In genomic region chr9:20976961-20977689, GRCm38 (mm10) we compare ENCODE assay signal across 8 mouse cellular contexts. TPM values are rescaled to one million over a fixed set of nuclear protein-coding genes. Genes with fewer than 3 reads are reported as not detected.
A peak's percentile ranks its signal among the peaks of the same experiment; 100 is the strongest.
DNase-seq lines count a peak whose midpoint lies in the region; ATAC-seq and TF ChIP-seq lines count a peak whose summit lies in the region.

No protein-coding gene starts in this region.

- peak; percentile 11; the same call in 1 of the 2 replicates for TF ChIP-seq CTCF in kidney, postnatal 0 days (IDR thresholded peaks at IDR 0.05; ENCODE audit: low read depth)

- no peaks in the 10 kb centered on the region for H3K27me3 ChIP-seq in kidney, postnatal 0 days (ENCODE audit: insufficient read depth, low read length)
- no peaks in the 10 kb centered on the region for H3K27me3 ChIP-seq in limb, embryonic 10.5 days (ENCODE audit: low read depth, poor library complexity, severe bottlenecking)
- peaks cover 6% of the 10 kb centered on the region; the same call in 1 of the 2 replicates for H3K27me3 ChIP-seq in neural tube, embryonic 13.5 days

- H3K9me3 ChIP-seq in kidney, postnatal 0 days (replicated peaks; ENCODE audit: low read length): no peaks in the 10 kb centered on the region
- H3K9me3 ChIP-seq in limb, embryonic 10.5 days (replicated peaks): no peaks in the 10 kb centered on the region
- H3K9me3 ChIP-seq in neural tube, embryonic 13.5 days: no peaks in the 10 kb centered on the region

- H3K4me1 ChIP-seq in kidney, postnatal 0 days (replicated peaks; ENCODE audit: insufficient read depth, low read length): peaks cover 22% of the 10 kb centered on the region
- peaks cover 67% of the 10 kb centered on the region for H3K4me1 ChIP-seq in limb, embryonic 10.5 days
- peaks cover 36% of the 10 kb centered on the region for H3K4me1 ChIP-seq in neural tube, embryonic 13.5 days (replicated peaks)

- peak overlapping the region; percentile 86 for H3K27ac ChIP-seq in kidney, postnatal 0 days
- peak overlapping the region; percentile 99 for H3K27ac ChIP-seq in limb, embryonic 10.5 days
- peak overlapping the region; percentile 74; the same call in 1 of the 2 replicates for H3K27ac ChIP-seq in neural tube, embryonic 13.5 days (replicated peaks)

- peak; percentile 31 for DNase-seq in kidney, postnatal 0 days (ENCODE audit: low spot score)
- DNase-seq in kidney, postnatal 10 days: no peak
- DNase-seq in embryo, embryonic 9.5 days (ENCODE audit: extremely low spot score): peak; percentile 19
- DNase-seq in limb, embryonic 10.5 days (ENCODE audit: low spot score): peak; percentile 63
- DNase-seq in adrenal gland, postnatal 25 days: no peak
- DNase-seq in natural killer cell, adult 2 months (ENCODE audit: low spot score in 2 of 2): no peak

- H3K36me3 ChIP-seq in kidney, postnatal 0 days (ENCODE audit: insufficient read depth, low read length): no peaks in the 10 kb centered on the region
- H3K36me3 ChIP-seq in limb, embryonic 10.5 days: peaks cover 5% of the 10 kb centered on the region
- H3K36me3 ChIP-seq in neural tube, embryonic 13.5 days: no peaks in the 10 kb centered on the region

- ATAC-seq in kidney, postnatal 0 days (replicated peaks; ENCODE audit: low FRiP score, low read depth): peak; percentile 10
- 0 out of 2 replicates have a peak, but pooled peaks have one; percentile 12 for ATAC-seq in neural tube, embryonic 13.5 days (ENCODE audit: low read depth)
- no peak for ATAC-seq in cerebellum, adult (ENCODE audit: insufficient number of reproducible peaks, low FRiP score, low TSS enrichment)

- peak overlapping the region; percentile 65 for H3K4me3 ChIP-seq in kidney, postnatal 0 days (replicated peaks; ENCODE audit: low read depth, low read length)
- peak overlapping the region; percentile 78 for H3K4me3 ChIP-seq in limb, embryonic 10.5 days
- H3K4me3 ChIP-seq in neural tube, embryonic 13.5 days: peak overlapping the region; percentile 76

- H3K9ac ChIP-seq in kidney, postnatal 0 days (ENCODE audit: low read depth, low read length): no peak overlapping the region
- peak overlapping the region; percentile 88; the same call in 1 of the 2 replicates for H3K9ac ChIP-seq in neural tube, embryonic 13.5 days

- WGBS in kidney, postnatal 0 days: 2% methylated on average over 4 of the region's 4 CpGs
- WGBS in limb, embryonic 10.5 days: 2% methylated on average over 4 of the region's 4 CpGs
- 3% methylated on average over 4 of the region's 4 CpGs for WGBS in neural tube, embryonic 13.5 days

- H3K4me2 ChIP-seq in kidney, postnatal 0 days (ENCODE audit: low read length): peak overlapping the region; percentile 85
- peak overlapping the region; percentile 97 for H3K4me2 ChIP-seq in neural tube, embryonic 13.5 days

RNA-seq across cellular contexts. Expression of gene S1pr2, which starts 0.5 kb away (rescaled TPM):
- 21.3 and 23.3 TPM in 2 replicates for polyA plus RNA-seq in kidney, postnatal 0 days (2015; fragmentation: Nextera tagmentation; extraction: Ambion mirVana)
- polyA plus RNA-seq in limb, embryonic 10.5 days (2016; fragmentation: Nextera tagmentation; extraction: Ambion mirVana): 47.6 and 53.7 TPM in 2 replicates
- 9.9 and 10.1 TPM in 2 replicates for polyA plus RNA-seq in neural tube, embryonic 13.5 days (2015; fragmentation: Nextera tagmentation; extraction: Ambion mirVana)
- total RNA-seq in adrenal gland, postnatal 25 days (2021): 16.2 and 16.9 TPM in 2 replicates

RNA-seq across cellular contexts. Expression of gene Dnmt1, which starts 17.4 kb away (rescaled TPM):
- 34.1 and 43.1 TPM in 2 replicates for polyA plus RNA-seq in kidney, postnatal 0 days (2015; fragmentation: Nextera tagmentation; extraction: Ambion mirVana)
- 173 and 178 TPM in 2 replicates for polyA plus RNA-seq in limb, embryonic 10.5 days (2016; fragmentation: Nextera tagmentation; extraction: Ambion mirVana)
- polyA plus RNA-seq in neural tube, embryonic 13.5 days (2015; fragmentation: Nextera tagmentation; extraction: Ambion mirVana): 54.2 and 63.7 TPM in 2 replicates
- total RNA-seq in adrenal gland, postnatal 25 days (2021): 61.3 and 68.1 TPM in 2 replicates

RNA-seq across cellular contexts. Expression of gene Mrpl4, which starts 25.4 kb away (rescaled TPM):
- polyA plus RNA-seq in kidney, postnatal 0 days (2015; fragmentation: Nextera tagmentation; extraction: Ambion mirVana): 155 and 158 TPM in 2 replicates
- 177 and 190 TPM in 2 replicates for polyA plus RNA-seq in limb, embryonic 10.5 days (2016; fragmentation: Nextera tagmentation; extraction: Ambion mirVana)
- 105 and 110 TPM in 2 replicates for polyA plus RNA-seq in neural tube, embryonic 13.5 days (2015; fragmentation: Nextera tagmentation; extraction: Ambion mirVana)
- 113 and 122 TPM in 2 replicates for total RNA-seq in adrenal gland, postnatal 25 days (2021)

RNA-seq across cellular contexts. Expression of gene Icam1, which starts 38.7 kb away (rescaled TPM):
- 12.3 and 13.4 TPM in 2 replicates for polyA plus RNA-seq in kidney, postnatal 0 days (2015; fragmentation: Nextera tagmentation; extraction: Ambion mirVana)
- polyA plus RNA-seq in limb, embryonic 10.5 days (2016; fragmentation: Nextera tagmentation; extraction: Ambion mirVana): 6.2 and 7.6 TPM in 2 replicates
- 3.9 and 4.8 TPM in 2 replicates for polyA plus RNA-seq in neural tube, embryonic 13.5 days (2015; fragmentation: Nextera tagmentation; extraction: Ambion mirVana)
- 6.5 and 8.9 TPM in 2 replicates for total RNA-seq in adrenal gland, postnatal 25 days (2021)

RNA-seq across cellular contexts. Expression of gene Icam4, which starts 52.0 kb away (rescaled TPM):
- 0.26 and 0.50 TPM in 2 replicates for polyA plus RNA-seq in kidney, postnatal 0 days (2015; fragmentation: Nextera tagmentation; extraction: Ambion mirVana)
- 5.1 and 5.4 TPM in 2 replicates for polyA plus RNA-seq in limb, embryonic 10.5 days (2016; fragmentation: Nextera tagmentation; extraction: Ambion mirVana)
- 0.33 and 0.56 TPM in 2 replicates for polyA plus RNA-seq in neural tube, embryonic 13.5 days (2015; fragmentation: Nextera tagmentation; extraction: Ambion mirVana)
- 1.6 and 1.9 TPM in 2 replicates for total RNA-seq in adrenal gland, postnatal 25 days (2021)

Comparison
In these comparisons a context has a peak if more than half of its experiments do, and no peak if none do; other contexts are left out.
1. DNase-seq: peak in kidney, postnatal 0 days (single experiment), embryo, embryonic 9.5 days (single experiment) and limb, embryonic 10.5 days (single experiment); none in kidney, postnatal 10 days (single experiment), adrenal gland, postnatal 25 days (single experiment) and natural killer cell, adult 2 months (0 of 2).
2. Peak in every context shown above with its lines, with median percentiles within 50 percentile points of each other: H3K27ac ChIP-seq and H3K4me3 ChIP-seq.